Mouse (Mus musculus): Measurements from ENCODE around the gene Atg9a.
A peak's percentile ranks its signal among the peaks of the same experiment; 100 is the strongest.

Atg9a gene

GRCm38 (mm10) chr1:75179334-75180104 lies 12.5 kb downstream of the Atg9a start:
- ATAC-seq (ENCODE audit: insufficient number of reproducible peaks, low FRiP score, low TSS enrichment), result 0 out of 2 replicates have a peak, but pooled peaks have one; percentile 27

GRCm38 (mm10) chr1:75168472-75169464 lies 23.2 kb downstream of the Atg9a start, which contains the start of gene Zfand2b:
TSS of gene Zfand2b (plus strand) at chr1:75168646.
- peak; percentile 90 for ATAC-seq (ENCODE audit: insufficient number of reproducible peaks, low FRiP score, low TSS enrichment)

DNA sequence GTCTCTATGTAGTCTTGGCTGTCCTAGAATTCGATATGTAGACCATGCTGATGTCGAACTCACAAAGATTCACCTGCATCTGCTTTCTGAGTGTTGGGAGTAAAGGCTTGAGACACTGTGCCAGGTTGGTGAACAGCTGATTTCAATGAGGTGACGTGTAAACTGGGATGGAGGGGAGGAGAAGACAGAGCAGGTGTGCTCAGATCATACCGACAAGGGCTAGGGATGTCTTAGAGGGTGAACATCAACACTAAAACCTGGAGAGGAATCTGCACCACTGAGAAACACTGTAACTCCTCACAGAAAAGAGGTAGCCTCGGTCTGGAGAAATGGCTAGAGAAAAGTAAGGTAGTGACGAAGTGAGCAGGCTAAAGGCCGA lies 23.9 kb downstream of the Atg9a start:
- no peak for ATAC-seq (ENCODE audit: insufficient number of reproducible peaks, low FRiP score, low TSS enrichment)

GRCm38 (mm10) chr1:75160256-75160617 lies 31.8 kb downstream of the Atg9a start:
- ATAC-seq (ENCODE audit: insufficient number of reproducible peaks, low FRiP score, low TSS enrichment), result no peak

- ATAC-seq (ENCODE audit: insufficient number of reproducible peaks, low FRiP score, low TSS enrichment), result no peak
These were observed 32.3 kb downstream of the Atg9a start for GRCm38 (mm10) chr1:75159540-75160255.

- no peak for ATAC-seq (ENCODE audit: insufficient number of reproducible peaks, low FRiP score, low TSS enrichment)
These were observed 33.0 kb downstream of the Atg9a start for GRCm38 (mm10) chr1:75158990-75159389.

DNA sequence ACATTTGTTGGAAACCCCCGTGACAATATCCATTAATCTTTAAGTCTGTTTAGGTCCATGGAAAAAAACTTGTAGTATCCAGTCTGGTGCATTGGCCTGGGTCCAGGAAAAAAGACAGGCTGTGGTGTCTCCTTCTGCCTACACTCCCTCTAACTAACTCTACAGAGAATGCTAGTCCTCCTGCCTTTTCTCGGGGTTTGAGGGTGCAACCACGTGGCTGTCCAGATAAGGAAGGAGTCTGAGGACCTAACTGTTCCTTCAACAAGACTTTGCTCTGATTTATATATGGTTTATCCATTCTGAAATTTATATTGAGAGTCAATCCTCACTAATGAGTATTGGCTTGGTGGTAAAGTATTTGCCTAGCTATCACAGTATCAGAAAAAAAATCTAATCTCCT lies 36.2 kb downstream of the Atg9a start:
- no peak for ATAC-seq (ENCODE audit: insufficient number of reproducible peaks, low FRiP score, low TSS enrichment)

- no peak for ATAC-seq (ENCODE audit: insufficient number of reproducible peaks, low FRiP score, low TSS enrichment)
These were observed 43.3 kb downstream of the Atg9a start for GRCm38 (mm10) chr1:75148727-75149126.

DNA sequence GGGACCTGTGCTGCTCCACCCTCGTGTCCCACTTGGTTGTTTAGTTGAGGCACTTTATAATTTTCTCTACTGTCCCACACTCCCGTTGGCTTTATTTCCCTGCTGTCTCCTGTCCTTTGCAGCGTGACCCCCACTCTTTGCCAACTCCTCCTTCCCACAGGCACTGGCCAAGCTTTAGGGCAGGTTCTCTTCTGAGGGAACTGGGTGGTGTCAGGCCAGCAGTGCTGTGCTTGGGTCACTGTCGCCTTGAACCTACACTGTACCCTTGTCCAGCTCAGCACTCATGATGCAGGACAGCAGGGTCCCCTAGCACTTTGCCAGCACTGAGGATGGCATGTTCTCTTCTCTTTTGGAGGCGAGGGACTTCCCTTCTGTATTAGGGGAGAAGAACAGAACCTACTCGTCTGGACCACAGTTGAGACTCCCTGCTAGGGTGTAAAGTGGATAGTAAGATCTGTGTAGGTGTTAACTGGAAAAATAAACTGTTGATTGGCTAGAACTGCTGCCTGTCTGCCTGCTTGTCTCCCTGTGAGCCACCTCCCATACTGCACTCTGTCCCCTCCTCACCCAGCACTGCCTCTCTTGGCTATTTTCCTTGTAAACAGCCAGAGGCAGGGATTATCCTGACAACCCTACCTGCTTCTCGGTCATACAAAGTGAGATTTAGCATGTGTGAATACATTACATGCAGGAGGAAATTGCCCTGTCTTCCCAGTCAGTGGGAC lies 44.4 kb downstream of the Atg9a start:
- no peak for ATAC-seq (ENCODE audit: insufficient number of reproducible peaks, low FRiP score, low TSS enrichment)

DNA sequence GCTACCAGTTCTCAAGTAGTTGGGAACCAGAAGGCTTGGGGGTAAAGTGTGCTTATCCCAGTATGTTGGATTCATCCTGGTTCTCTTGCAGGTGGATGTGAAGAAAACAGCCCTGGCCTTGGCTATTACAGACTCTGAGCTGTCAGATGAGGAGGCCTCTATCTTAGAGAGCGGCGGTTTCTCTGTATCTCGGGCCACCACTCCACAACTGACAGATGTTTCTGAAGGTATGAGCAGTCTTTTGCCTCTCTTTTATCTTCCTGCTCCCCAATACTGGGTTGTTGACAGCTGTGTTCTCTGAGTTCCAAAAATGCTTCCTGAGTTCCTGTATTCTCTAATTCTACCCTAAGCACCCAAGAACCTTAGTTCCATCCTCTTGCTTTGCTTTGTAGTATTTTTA lies 46.4 kb downstream of the Atg9a start:
- no peak for ATAC-seq (ENCODE audit: insufficient number of reproducible peaks, low FRiP score, low TSS enrichment)

GRCm38 (mm10) chr1:75142301-75143261 lies 49.4 kb downstream of the Atg9a start, which contains the start of the genes Cnppd1 and Retreg2:
TSS of gene Cnppd1 (minus strand) at chr1:75142711.
TSS of gene Retreg2 (plus strand) at chr1:75142778.
- peak; percentile 76 for ATAC-seq (ENCODE audit: insufficient number of reproducible peaks, low FRiP score, low TSS enrichment)

DNA sequence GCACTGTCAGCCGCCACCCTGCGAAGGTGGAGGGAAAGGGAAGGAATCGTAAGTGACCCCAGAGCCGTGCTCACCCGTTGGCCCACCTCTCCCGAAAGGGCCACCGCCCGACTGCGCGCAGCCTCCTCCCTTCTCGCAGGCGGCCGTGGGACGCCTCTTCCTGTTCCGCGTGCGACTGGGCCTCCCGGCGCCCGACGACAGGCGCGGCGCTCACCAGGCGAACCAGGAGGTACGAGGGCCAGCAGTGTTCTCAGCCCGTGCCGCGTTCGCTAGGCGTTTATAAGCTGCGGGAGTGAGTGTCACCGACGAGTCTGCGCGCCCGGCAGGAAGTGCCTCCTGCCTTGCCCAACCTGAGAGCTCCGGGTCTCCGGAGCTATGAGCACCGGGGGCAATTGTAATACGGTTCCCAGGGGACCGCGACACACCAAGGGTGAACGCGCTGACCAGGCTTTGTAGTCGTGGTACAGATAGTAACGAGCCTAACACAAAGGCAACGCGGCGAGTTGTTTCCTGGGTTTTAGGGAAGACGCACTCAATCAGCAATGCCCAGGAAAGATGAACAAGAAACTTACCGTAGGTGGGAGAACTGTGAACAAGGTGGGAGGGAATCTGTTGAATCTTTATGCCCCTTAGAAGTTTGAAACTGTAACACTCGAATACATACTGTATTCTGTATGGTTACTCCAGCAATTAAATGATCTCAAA lies 50.4 kb downstream of the Atg9a start:
- ATAC-seq (ENCODE audit: insufficient number of reproducible peaks, low FRiP score, low TSS enrichment), result peak; percentile 20; the same call in 1 of the 2 replicates

DNA sequence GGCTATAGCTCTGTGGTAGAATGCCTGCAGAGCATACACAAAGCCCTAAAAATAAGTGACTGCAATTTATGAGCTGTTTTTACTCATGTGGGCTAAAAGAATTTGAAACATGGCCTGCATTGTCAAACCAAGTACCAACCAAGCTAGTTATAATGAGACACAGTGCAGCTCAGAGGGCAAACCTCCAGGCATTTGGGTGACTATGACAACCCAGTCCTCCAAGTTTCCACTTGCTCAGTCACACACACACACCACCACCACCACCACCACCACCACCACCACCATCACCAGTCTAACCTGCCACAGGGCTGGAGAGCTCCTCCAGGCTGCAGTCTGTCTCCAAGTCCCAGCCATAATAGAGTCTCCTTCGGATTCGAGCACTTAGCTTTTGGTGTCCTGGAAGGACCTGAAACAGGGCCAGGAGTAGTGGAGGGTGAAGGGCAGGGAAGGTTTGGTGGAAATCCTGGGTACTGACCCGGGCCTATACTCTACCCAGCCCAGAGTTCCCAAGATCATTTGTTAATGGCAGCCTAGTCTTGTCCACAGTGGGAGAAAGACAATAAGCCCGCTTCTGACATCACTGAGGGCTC lies 51.3 kb downstream of the Atg9a start:
- no peak for ATAC-seq (ENCODE audit: insufficient number of reproducible peaks, low FRiP score, low TSS enrichment)

GRCm38 (mm10) chr1:75138448-75138847 lies 53.5 kb downstream of the Atg9a start:
- no peak for ATAC-seq (ENCODE audit: insufficient number of reproducible peaks, low FRiP score, low TSS enrichment)

DNA sequence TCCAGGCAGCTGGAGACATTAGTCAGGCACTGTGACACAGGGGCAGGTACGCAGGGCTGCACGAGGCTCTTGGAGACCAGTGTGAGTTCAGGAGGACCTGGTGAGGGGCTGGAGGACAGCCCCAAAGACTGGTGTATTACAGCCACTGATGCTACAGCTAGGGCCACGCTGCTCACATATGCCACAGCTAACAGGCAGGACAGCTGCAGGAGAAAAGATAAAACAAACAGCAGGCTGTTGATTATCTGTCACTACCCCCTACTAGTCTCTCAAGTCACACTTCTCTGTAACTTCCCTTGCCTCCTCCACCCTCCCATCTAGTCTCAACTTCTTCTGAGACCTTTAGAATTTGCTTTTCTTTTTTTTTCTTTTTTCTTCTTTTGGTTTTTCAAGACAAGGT lies 55.3 kb downstream of the Atg9a start:
- ATAC-seq (ENCODE audit: insufficient number of reproducible peaks, low FRiP score, low TSS enrichment), result no peak

- ATAC-seq (ENCODE audit: insufficient number of reproducible peaks, low FRiP score, low TSS enrichment), result no peak
These were observed 55.7 kb downstream of the Atg9a start for GRCm38 (mm10) chr1:75136293-75136692.

GRCm38 (mm10) chr1:75133421-75134207 lies 58.4 kb downstream of the Atg9a start, which contains the start of gene Slc23a3:
TSS of gene Slc23a3 (minus strand) at chr1:75133890.
- ATAC-seq (ENCODE audit: insufficient number of reproducible peaks, low FRiP score, low TSS enrichment), result no peak
